Mouse (Mus musculus): Measurements from ENCODE around the gene Vps26c.
A peak's percentile ranks its signal among the peaks of the same experiment; 100 is the strongest.

Gene Vps26c

GRCm38 (mm10) chr16:94526344-94527151, at the start of gene Vps26c:
Gene Vps26c (minus strand): TSS chr16:94526830.
- DNase-seq, result peak; percentile 96 to 97

GRCm38 (mm10) chr16:94575757-94576156, 49.1 kb upstream of the Vps26c start:
- DNase-seq, result no peak

GRCm38 (mm10) chr16:94574718-94575094, 48.1 kb upstream of the Vps26c start:
- no peak for DNase-seq

GRCm38 (mm10) chr16:94574025-94574717, 47.5 kb upstream of the Vps26c start:
- DNase-seq, result no peak

- DNase-seq, result no peak
Measured at GRCm38 (mm10) chr16:94572422-94572821, 45.8 kb upstream of the Vps26c start.

- DNase-seq, result no peak
Measured at GRCm38 (mm10) chr16:94571111-94571993, 44.7 kb upstream of the Vps26c start.

GRCm38 (mm10) chr16:94570361-94571041, 43.9 kb upstream of the Vps26c start:
- DNase-seq, result peak; percentile 61 to 74

- DNase-seq, result peak; percentile 98 to 99
Measured at GRCm38 (mm10) chr16:94569229-94570176, 42.9 kb upstream of the Vps26c start, which contains the start of gene Dyrk1a. Gene Dyrk1a (plus strand): TSS chr16:94570010.

- DNase-seq, result peak; percentile 80 to 89
Measured at GRCm38 (mm10) chr16:94568335-94569228, 42.0 kb upstream of the Vps26c start.

GRCm38 (mm10) chr16:94567751-94568150, 41.1 kb upstream of the Vps26c start:
- no peak for DNase-seq

- no peak for DNase-seq
Measured at GRCm38 (mm10) chr16:94566834-94567585, 40.4 kb upstream of the Vps26c start.

GRCm38 (mm10) chr16:94566124-94566523, 39.5 kb upstream of the Vps26c start:
- DNase-seq, result no peak

GRCm38 (mm10) chr16:94560618-94561017, 34.0 kb upstream of the Vps26c start:
- DNase-seq, result no peak

- no peak for DNase-seq
Measured at GRCm38 (mm10) chr16:94559782-94560181, 33.2 kb upstream of the Vps26c start.

GRCm38 (mm10) chr16:94559282-94559681, 32.7 kb upstream of the Vps26c start:
- no peak for DNase-seq

GRCm38 (mm10) chr16:94556228-94556627, 29.6 kb upstream of the Vps26c start:
- DNase-seq, result no peak

- no peak for DNase-seq
Measured at GRCm38 (mm10) chr16:94555346-94555745, 28.7 kb upstream of the Vps26c start.

GRCm38 (mm10) chr16:94551934-94552333, 25.3 kb upstream of the Vps26c start:
- no peak for DNase-seq

- no peak for DNase-seq
Measured at GRCm38 (mm10) chr16:94549813-94550212, 23.2 kb upstream of the Vps26c start.
